Mouse (Mus musculus) fat pad, adult 2 months (tissue): ENCODE results near the gene Runx1.

ENCODE experiments used
- DNase-seq: peaks from one replicate; pipeline ENCODE4 v3.0.0-alpha.2; 2011; ENCODE audit warnings: low read depth, low spot score; ENCODE audit errors: extremely low read depth

Runx1 gene

DNA sequence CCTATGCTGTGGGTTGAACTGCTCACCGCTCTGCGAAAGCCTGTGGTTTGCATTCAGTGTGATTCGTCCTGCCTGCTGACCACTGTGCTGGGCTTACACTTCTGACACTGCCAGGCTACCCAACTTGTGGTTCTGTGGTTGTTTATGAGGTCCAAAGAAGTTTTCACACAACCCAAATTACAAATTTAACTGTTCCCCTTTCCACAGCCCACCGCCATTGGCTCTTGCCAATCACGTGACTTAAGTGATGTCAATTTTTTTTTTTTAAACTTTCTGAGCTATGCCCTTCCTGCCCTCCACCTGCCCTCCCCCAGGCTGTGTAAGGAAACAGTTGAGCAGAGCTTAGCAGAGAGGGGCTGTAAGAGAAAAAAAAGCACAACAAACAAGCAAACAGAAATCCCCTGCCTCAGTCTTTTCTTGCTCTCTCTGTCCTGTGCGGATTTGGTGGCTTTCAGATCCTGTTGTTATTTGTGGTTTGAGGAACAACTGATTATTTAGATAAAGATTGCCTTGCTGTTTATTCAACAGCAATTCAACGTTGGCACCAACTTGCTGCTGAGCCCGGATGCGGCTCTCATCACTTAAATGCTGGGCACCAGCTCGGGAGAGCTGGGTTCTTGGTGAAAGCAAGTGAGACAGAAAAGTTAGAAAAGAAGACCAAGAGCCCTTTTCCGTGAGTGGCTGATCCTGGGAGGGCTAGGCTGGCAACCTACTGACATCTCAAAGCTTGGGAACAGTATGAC is at the start of gene Runx1:
Gene Runx1, minus strand, starts transcription at position 242 of the 743 bp plus-strand sequence.
- no peak for DNase-seq

DNA sequence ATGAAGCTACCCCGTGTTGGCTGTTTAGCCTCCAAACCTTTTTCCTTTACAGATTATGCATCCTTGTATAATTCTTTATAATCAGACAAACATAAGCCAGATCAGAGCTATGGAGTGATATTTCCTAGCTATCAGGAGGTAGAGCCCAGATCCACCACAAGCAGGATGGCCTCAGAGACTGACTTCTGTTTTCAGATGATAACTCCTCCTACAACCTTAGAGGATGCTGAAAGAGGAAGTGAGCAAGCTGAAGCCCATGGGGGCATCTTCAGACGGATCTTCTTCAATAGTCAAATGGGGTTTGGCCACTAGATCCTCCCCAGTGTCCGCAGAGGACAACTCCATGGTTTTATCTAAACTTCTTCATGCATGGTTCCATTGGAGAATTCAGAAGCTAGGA is 48.1 kb upstream of the Runx1 start:
- DNase-seq = no peak

DNA sequence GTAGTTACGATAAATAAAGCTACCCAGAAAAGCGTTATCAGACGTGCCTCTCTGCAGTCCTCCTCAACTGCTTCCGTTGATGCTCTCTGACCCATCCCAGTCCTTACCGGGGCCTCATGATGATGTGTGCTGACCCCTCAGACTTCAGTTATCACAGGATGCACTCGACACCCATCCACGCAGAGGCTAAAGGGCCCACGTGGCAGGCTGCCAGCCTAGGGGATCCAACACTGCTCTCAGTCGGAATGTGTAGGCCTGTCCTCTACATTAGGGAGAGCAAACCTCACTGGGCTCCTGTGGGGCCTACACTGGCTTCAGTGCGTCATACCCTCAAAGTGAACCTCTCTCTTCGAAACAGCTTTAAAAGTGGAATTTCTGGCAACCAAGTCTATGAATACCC is 45.8 kb upstream of the Runx1 start:
- DNase-seq = no peak

DNA sequence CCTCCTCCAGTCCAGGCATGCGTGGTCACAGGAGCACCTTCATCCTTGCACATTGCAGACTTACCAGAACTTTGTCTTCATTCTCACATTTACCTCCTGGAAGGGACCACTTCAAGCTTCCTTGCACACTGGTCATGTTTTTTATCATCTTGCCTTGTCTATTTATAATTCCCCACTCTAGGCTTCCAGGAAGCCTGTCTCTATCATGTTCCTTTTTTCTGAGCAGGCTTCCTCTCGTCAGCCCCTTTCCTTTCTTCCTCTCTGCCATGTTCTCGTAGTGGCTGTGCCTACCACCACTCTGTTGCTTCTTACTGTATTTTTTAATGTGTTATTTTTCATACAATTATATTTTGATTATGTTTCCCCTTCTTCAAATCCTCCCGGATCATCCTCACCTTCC is 42.6 kb upstream of the Runx1 start:
- DNase-seq = no peak

DNA sequence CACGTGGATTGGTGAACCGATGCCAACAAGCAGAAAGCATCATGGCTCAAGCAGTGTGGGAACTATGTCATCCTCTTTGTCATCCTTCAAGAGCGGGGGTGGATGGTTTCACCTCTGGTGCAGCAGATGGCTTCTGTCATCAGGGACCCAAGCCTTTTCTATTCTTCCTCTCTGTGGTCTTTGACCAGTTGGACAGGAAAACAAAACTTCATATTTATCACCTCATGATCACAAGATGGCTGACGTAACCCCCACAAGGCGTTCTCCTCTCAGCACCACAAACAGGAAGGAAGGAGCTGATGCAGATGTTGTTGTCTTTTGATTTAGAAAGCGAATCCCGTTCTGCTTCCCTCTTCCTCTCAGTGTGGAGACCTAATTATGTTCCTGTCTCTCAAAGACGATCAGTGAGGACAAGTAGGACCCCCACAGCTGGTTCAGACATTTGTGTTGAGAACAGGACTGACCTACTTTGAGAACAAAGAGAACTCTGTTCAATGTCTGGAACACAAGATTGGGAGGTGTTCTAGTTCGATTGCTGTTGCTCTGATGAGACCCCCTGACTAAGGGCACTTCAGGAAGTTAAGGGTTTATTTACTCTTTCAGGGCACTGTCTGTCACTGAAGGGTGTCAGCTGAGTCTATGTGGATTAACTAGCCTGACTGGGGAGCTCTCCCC is 41.4 kb upstream of the Runx1 start:
- no peak for DNase-seq

DNA sequence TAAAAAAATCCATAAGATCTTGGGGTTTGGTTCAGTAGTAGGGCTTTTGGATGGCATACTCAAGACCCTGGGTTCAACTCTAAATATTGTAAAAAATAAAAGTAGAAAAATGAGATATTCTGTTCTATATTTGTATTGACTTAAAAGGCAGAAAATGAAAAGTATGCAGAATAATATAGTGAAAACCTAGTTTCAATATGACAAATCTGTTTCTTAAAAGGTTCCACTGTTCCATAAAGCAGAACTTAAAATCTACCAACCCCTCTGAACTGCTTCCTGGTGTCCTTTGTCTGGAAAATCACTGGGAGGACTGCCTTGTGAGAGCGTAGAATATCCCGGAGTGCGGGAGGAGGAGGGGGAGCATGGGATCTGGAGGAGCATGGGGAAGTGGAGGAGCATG is 39.4 kb upstream of the Runx1 start:
- no peak for DNase-seq

DNA sequence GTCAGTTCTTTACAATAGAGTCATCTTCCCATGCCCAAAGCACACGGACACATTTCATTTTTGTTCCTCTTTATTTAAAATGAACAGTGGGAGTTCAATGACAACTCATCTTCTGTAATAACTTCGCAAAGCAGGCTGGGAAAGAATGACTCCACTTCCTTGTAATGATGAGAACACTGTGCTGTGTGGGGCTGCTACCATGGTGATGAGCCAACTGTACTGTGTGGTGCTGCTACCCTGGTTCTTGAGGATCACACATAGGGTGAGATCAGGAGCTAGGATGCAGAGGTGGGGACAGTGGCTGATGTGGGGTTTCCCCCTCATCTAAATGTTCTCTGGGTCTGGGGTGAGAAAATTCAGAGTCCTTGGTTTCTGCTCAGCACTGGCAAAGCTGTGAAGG is 38.2 kb upstream of the Runx1 start:
- DNase-seq = no peak

DNA sequence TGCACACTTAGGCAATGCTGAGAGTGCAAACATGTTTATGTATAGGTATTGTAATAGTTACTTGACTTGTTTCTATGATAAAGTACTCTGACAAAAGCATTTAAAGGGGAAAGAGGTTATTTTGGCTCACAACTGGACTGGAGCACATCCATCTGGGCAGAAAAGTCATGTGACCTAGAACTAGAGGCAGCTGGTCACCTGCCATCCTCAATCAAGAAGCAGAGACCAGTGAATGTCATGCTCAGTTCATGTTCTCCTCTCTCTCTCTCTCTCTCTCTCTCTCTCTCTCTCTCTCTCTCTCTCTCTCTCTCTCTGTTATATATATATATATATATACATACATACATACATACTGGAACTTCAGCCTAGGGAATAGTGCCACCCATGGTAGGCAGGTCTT is 37.2 kb upstream of the Runx1 start:
- no peak for DNase-seq

DNA sequence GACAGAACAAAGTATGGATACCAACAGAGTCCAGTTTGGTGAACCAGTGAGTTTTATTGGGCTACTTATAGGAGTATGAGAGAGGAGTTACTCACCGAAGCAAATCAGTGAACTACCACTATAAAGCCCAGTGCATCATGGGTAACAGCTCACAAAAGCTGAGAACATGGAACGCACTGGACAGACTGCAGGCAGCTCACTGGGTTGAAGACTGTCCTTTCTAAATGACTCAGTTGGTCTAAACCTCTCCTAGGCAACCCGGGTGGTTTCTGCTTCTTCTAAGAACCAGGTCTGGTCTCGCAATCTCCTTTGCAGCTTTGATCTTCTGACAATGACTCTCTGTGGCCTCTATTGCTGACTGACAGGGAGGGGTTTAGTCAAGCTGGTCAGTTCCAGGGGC is 36.5 kb upstream of the Runx1 start:
- DNase-seq = no peak

DNA sequence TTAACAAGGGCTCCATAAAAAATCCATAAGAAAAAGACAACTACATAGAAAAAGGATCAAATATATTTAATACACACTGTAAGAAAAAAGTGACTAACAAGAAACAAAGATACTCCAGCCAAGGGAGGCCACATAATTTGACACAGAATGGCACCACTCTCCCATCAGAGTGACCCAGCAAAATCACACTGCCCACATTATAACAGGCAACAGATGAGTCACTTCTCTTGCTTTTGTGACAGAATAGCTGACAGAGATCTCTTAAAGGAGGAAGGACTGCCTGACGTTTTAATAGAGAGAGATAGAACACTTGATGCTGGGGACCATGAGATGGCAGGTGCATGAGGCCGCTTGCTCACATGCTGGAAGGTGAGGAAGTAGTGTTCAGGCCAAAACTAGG is 35.6 kb upstream of the Runx1 start:
- DNase-seq = no peak

DNA sequence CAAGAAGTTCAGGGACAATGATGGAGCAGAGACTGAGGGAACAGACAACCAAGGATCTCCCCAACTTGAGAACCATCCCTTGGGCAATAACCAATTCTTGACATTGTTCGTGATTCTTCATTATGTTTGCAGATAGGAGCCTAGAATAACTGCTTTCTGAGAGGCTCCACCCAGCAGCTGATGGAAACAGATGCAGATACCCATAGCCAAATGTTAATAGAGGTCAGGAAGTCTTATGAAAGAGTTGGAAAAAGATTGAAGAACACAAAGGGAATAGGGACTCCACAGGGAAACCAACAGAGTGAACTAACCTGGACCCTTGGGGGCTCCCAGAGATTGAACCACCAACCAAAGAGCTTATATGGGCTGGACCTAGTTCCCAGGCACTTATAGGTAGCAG is 34.7 kb upstream of the Runx1 start:
- DNase-seq = no peak

DNA sequence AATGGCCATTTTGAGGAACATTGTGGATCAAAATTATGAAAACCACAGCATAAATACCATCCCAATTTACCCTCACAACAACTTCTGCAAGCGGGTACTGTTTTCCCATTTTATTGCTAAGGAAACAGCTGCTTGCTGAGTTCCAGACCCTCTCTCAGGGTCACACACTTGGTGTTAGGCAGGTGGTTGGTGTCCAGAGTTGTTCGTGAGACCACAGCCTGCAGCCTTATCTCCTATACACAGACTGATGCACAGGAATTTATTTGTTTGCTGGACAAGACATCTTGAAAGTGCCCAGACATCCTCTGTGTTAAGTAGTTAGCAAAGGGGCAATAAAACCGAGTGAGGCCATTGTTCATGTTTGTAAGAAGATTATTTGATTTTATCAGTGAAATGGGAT is 30.8 kb upstream of the Runx1 start:
- no peak for DNase-seq

DNA sequence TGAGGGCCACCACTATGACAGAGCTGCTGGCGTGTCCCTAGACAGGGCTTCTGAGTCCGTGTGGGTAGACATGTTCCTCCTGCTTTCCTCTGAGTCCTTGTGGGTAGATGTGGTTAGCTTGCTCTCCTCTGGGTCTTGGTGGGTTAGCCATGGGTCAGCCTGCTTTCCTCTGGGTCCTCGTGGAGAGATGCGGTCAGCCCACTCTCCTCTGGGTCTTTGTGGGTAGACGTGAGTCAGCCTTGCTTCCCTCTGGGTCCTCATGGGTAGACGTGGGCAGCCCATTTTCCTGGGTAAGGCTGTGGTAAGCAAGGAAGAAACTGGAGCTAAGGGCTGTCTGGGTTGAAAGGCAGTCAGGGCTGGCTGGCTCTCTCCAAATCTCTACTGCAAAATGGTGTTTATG is 26.3 kb upstream of the Runx1 start:
- DNase-seq = no peak

DNA sequence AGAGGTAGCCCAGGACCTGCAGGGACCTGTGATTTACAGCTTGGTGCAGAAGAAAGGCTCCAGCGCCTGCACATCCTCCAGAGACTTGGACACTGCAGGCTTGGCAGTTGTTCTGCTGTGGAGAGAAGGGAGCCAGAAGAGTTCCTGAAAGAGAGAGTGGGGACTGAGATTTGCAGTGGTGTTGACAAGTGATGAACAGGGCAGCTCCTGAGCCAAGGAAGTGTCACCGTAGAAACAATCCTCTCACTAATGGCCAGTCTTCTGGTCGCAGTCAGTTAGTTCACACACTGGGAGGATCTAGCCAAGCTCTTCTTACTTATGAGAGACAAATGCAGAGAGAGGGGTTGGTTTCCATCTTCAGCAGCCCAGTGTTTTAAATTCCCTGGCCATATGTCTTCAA is 24.5 kb upstream of the Runx1 start:
- DNase-seq = no peak

DNA sequence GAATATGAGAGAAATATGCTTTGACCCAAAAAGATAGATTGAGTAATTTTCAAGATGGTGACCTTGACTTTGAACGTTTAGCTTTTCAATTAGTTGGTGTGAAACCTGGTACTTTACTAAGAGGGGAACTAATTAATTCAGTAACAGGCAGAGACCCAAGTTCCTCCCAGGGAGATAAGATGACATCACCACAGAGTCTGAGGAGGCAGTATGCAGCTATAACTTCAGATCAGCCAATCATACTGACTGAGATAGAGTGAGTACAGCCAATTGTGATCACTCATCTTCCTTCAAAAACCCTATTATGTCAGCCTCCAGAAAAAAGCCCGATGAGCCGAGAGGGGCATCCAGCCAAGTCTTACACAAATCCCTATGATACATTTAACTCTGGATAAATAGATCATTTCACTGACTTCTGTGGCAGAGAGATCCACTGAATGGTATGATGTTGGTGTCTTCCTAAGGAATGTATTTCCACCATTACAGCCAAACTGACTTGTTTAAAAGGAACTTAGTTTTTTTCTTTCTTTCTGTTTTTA is 21.9 kb upstream of the Runx1 start:
- no peak for DNase-seq

DNA sequence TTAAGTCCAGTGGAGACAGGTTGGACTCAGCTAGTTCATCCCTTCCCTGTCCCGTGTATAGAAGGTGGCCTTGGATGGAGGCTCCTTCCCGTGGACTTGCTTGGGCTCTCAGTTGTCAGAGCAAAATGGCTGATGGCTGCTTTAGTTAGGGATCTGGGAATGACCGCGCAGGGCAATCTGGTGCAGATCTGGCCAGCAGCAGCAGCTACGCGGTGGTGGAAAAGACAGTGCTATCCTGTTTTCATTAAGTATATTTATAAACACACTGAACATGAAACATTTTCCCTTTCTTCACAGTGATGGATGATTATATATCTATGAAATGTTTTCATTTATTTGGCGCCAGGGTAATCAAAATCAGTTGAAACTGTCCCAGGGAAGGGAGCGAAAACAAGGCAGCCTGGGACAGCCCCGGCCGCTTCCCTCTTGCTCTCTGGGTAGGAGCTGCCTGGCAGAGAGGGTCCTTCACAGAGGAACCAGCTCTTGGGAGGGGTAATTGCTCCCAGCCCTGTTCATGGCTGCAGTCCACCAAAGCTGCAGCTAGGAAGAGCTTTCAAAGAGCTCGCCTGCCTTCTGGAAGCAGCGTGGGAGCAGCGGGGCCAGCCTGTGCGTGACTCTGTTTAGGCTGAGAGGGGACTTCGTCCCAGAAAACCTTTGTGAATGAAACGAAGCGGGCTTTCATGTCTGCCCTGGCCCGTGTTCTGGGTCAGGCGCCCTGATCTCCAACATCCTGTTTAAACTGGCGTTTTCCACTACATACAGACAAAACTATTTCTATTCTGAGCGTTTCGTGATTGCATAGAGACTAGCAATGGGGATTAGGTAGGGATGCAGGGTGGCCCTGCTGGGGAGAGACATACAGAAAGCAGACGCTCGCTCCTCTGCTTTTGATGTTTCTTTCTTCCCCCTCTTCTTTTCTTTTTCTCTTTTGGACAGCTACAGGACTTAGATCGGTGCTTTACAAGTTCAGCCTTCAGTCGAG is 19.6 kb upstream of the Runx1 start:
- DNase-seq = no peak

DNA sequence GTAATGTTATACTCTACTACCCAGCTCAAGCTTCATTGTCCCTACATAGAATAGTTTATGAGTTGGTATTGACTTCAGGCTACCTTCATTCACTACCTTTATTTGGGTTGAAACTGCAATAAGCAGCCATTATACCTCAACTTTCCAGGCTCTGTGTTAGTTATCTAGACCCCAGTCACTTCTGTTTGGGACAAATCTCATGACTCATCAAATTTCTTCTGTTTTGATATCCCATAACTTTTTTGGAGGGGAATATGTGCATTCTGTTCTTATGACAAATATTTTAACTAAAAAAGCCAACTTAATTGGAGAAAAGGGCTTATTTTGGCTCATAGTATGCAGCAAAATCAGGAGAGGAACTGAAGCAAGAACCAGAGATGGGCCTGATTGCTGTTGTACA is 12.8 kb upstream of the Runx1 start:
- no peak for DNase-seq

DNA sequence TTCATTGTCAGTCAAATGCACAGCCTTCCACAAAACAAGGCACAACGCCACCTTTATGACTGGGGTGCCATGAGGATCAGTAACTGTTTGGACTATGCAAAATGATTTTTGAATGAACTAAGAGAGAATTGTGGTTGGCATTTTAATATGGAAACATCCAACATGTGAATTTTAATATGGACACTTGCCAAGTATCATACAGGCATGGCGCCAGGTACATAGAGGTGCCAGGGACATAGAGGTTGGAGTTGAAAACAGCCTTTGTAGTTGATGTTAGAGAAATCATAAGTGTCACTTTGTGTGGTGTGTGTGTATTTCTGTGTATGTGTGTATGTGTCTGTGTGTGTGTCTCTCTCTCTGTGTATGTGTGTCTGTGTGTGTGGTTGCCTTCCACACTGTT is 5.4 kb upstream of the Runx1 start:
- DNase-seq = no peak

DNA sequence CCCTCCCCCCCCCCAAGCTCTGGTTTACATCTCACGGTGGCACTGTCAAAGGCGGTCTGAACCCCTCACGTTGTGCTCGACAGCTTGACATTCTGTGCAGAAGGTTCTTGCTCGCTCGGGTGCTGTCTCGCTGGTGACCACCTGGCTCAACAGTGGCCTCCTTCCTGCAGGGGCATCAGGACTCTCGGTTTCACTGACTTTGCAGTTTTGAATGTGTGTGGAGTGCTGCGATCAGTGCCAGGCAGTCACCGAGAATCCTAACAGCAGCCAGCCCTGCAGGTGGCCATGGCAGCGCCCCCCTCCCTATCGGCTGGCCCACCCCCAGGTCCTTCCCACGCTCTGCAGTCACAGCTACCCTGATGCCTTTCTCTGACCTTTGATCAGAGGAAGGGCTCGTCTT is 4.5 kb upstream of the Runx1 start:
- DNase-seq = no peak

DNA sequence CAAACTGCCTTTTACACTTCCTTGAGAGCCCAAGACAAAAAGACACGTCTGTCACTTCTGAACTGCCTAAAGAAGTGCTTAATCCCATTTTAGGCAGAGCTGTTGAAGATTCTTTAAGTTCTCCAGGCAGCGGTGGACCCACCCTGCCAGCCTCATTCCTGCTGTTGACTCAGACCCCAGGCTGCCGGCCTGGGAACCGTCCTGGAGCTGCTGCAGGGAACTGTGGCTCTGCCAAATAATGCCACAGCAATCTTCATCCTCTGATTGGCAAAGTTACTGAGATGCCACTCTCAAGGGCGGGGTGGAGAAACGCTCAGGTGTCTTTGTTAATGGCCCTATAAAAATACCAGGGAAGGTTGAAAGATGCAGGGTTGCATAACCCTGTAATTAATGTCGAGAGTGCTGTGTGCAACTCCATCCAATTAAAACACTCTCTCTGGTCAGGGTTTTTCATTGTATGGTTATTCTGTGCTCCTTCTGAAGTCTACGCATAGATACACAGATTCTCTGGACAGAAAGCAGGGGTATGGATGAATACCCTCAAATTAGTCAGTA is 2.4 kb upstream of the Runx1 start:
- DNase-seq = peak; percentile 45

DNA sequence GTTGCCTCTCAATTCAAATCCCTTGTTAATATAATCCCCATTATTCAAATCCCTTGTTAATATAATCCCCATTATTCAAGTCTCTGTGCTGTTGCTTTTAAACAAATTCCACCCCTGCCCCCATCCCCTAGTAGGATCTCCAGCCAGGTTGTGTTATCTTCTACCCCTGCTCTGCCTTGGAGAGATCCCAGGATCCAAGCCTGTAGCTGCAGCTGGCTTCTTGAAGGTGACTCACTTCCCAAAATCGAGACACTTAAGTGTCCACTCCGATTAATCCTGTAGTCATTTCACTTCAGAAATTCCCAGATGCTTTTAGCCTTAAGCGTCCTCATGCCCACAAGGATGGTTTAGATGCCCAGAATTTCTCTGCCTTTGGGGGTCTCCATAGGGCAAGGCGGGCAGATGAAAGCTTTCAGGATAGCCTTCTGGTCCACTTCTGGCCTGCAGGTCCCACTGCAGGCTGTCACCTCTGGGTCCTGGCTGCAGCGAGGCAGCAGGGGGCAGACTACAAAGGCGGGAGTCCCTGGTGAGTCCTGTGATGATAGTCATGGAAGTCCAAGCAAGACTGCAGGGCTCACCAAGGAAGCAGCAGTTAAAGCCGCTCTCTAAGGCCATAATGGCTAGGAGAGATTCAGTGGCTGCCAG is 1.8 kb upstream of the Runx1 start:
- DNase-seq = no peak
